Mouse (Mus musculus): Measurements from ENCODE around the gene Arsb. TPM values are rescaled to one million over a fixed set of nuclear protein-coding genes. Genes with fewer than 3 reads are reported as not detected.

Gene Arsb
- polyA plus RNA-seq, 1 experiment from 2014 or later, result 11.0 TPM

GRCm38 (mm10) chr13:93987611-93988010, 216.2 kb downstream of the Arsb start:
- no peak overlapping the region for H3K4me3 ChIP-seq
- ATAC-seq (ENCODE audit: low FRiP score, low read depth), result no peak
- H3K27me3 ChIP-seq, result no peaks in the 10 kb centered on the region
- no peaks in the 10 kb centered on the region for H3K36me3 ChIP-seq
- H3K9me3 ChIP-seq, result no peaks in the 10 kb centered on the region
- no peaks in the 10 kb centered on the region for H3K4me1 ChIP-seq (replicated peaks)
- H3K4me2 ChIP-seq, result no peak overlapping the region
- H3K27ac ChIP-seq (replicated peaks), result no peak overlapping the region
- no peak overlapping the region for H3K9ac ChIP-seq
- WGBS, result 69% methylated on average over 7 of the region's 7 CpGs

- Histone ChIP-seq H3K36me3 (no peaks in the 10 kb centered on the region), H3K4me3 (no peak overlapping the region), H3K27me3 (no peaks in the 10 kb centered on the region), H3K4me2 (no peak overlapping the region), H3K27ac (replicated peaks) (no peak overlapping the region), H3K9ac (no peak overlapping the region), H3K4me1 (replicated peaks) (no peaks in the 10 kb centered on the region), H3K9me3 (no peaks in the 10 kb centered on the region)
- no peak for ATAC-seq (ENCODE audit: low FRiP score, low read depth)
- WGBS, result 72% methylated on average over 4 of the region's 4 CpGs
Observed at GRCm38 (mm10) chr13:93989208-93989607, 217.8 kb downstream of the Arsb start.

DNA sequence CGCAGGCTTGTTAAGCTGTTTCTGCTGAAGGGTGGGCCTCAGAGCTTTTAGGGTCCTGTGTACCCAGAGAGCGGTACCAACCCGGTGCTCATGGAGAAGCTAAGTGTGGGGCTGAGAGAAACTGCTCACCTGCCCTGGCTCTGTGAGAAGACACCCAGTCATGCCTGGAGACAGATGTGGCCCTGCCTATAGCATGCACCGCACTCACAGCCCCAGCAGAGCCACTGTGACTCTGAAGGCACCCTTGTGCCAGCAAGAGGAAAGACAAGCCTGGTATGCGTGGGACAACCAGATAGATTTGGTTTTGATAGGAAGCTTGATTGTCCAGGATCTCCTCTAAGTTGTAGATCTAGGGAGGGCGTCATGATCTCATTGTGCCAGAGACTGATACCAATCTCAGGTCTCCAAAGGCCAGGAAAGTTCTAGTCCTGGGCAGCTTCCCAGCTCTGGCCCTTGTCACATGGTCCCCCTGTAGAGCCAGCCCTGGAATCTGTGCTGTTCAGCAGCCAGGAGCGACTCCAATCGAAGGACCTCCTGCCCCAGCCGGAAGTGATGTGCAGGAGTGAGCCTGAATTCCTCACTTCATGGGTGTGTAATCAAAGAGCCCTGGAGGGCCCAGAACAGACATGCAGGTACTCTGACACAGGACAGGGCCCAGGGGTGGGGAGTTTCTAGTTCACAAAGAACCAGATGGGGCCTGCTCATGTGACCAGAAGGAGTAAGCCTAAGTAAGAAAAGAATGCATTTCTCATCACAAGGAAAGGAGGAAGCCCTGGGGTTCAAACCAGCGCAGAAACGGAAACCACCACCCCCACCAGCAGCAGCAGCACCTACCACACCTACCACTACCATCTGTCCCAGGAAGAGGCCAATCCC, 218.5 kb downstream of the Arsb start:
- Histone ChIP-seq H3K9ac (no peak overlapping the region), H3K9me3 (no peaks in the 10 kb centered on the region), H3K27me3 (no peaks in the 10 kb centered on the region), H3K4me3 (no peak overlapping the region), H3K27ac (replicated peaks) (no peak overlapping the region), H3K4me2 (no peak overlapping the region), H3K4me1 (replicated peaks) (no peaks in the 10 kb centered on the region), H3K36me3 (no peaks in the 10 kb centered on the region)
- WGBS, result 83% methylated on average over 11 of the region's 11 CpGs
- ATAC-seq (ENCODE audit: low FRiP score, low read depth), result no peak

DNA sequence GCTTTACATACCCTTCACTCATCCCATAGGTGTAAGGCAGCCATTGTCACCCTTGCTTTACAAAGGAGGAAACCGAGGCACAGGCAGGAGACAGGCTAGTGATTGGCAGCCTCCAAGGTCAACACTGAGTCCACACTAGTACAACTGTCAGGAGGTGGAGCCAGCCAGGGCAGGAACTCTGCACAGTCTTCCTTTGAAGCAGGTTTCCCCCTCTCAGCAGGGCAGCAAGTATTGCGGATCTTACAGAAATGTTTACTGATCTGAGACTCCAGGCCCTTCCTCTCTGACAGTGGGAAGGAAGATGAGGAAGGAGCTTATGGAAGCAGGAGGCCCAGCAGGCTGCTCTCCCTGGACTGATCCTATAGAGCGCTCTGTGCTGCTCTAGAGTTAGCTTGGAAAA, 219.4 kb downstream of the Arsb start:
- Histone ChIP-seq H3K4me2 (no peak overlapping the region), H3K27me3 (no peaks in the 10 kb centered on the region), H3K4me3 (no peak overlapping the region), H3K27ac (replicated peaks) (no peak overlapping the region), H3K36me3 (no peaks in the 10 kb centered on the region), H3K9ac (no peak overlapping the region), H3K4me1 (replicated peaks) (no peaks in the 10 kb centered on the region), H3K9me3 (no peaks in the 10 kb centered on the region)
- no peak for ATAC-seq (ENCODE audit: low FRiP score, low read depth)
- 87% methylated on average over 3 of the region's 3 CpGs for WGBS

DNA sequence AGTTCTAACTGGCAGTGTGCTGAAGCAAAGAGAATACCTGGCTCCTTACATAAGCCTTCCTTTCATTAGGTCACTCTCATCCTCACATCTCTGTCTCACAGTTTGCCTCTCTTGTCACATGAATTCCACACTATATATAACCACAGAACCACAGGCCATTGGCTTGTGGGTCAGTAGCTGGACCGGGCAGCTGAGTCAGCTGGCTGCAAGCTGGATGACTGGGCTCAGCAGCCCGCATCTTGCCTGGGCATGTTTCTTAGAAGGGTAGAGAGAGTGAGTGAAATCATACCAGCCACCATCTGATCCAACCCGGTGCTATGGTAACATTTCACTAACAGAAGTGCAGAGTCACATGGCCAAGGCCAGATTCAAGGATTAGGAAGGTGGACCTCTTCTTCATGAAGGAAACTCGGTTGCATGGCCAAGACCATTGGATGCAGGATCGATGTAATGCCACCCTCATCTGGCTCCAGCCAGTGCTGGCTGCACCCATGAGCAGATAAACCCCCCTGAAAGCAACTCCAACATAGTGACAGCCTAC, 221.0 kb downstream of the Arsb start:
- Histone ChIP-seq H3K9me3 (no peaks in the 10 kb centered on the region), H3K4me2 (no peak overlapping the region), H3K9ac (no peak overlapping the region), H3K4me3 (no peak overlapping the region), H3K27ac (replicated peaks) (no peak overlapping the region), H3K27me3 (no peaks in the 10 kb centered on the region), H3K36me3 (no peaks in the 10 kb centered on the region), H3K4me1 (replicated peaks) (no peaks in the 10 kb centered on the region)
- no peak for ATAC-seq (ENCODE audit: low FRiP score, low read depth)
- WGBS, result 97% methylated on average over 5 of the region's 5 CpGs

Small RNA genes lying within 50 kb of the gene (microRNA-seq; reads per million reads assigned to microRNA genes)
- gene Gm25534, result not detected
- gene Mir5624, result not detected

Other genes starting within 250 kb of the Arsb start
- gene Bhmt, start 133.7 kb upstream of the Arsb start, polyA plus RNA-seq (2015; fragmentation: Nextera tagmentation; extraction: Ambion mirVana), result 0.26 and 1.1 TPM in 2 replicates
- 0.09 and 0.10 TPM in 2 replicates for gene Bhmt2, start 97.3 kb upstream of the Arsb start, polyA plus RNA-seq (2015; fragmentation: Nextera tagmentation; extraction: Ambion mirVana)
- gene Dmgdh, start 97.2 kb upstream of the Arsb start, polyA plus RNA-seq (2015; fragmentation: Nextera tagmentation; extraction: Ambion mirVana), result 0.30 and 0.31 TPM in 2 replicates

Data from hindbrain, embryonic 15.5 days (tissue).